Mouse (Mus musculus): ENCODE data around the gene Olfr1328.
"Not testable (repeated sequence)": the region's sequence is repeated elsewhere in the genome, so short reads cannot be mapped to it uniquely, and the experiment has no call there.

The Olfr1328 gene

DNA sequence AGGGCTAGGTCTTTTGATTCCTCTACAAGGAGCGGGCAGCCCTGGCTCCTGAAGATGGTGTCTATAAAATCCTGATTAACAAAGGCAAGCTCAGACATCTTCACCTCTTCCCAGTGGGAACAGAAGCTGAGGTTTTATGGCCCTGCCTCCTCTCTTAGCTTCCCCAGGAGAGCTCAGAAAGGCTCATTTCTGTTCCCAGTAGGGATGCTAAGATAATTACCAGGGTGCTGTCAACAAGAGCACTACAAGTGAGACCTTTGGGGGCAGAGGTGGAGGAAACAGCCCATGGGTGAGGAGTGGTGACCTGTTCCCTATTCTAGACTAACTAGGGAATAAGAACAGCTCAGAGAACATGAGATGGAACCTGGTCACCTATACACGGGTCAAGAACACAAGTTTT is at the start of gene Olfr1328:
Olfr1328 (minus strand) TSS at position 101 of the 400 bp plus-strand sequence.
- no peak for DNase-seq (ENCODE audit: low read depth, low spot score)

DNA sequence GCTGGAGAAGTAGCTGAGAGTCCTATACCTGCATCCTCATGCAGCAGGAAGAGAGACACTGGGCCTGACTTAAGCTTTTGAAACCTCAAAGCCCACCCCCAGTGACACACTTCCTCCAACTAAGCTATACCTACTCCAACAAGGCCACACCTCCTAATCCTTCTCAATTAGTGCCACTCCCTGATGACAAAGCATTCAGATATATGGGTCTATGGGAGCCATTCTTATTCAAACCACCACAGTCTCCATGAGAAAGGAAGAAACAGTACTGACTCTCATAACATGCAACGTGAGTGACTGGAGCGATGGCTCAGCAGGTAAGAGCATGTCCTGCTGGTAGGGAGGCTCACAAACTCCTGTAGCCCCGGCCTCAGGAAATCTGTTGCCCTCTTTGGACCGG is 46.9 kb upstream of the Olfr1328 start:
- no peak for DNase-seq (ENCODE audit: low read depth, low spot score)

DNA sequence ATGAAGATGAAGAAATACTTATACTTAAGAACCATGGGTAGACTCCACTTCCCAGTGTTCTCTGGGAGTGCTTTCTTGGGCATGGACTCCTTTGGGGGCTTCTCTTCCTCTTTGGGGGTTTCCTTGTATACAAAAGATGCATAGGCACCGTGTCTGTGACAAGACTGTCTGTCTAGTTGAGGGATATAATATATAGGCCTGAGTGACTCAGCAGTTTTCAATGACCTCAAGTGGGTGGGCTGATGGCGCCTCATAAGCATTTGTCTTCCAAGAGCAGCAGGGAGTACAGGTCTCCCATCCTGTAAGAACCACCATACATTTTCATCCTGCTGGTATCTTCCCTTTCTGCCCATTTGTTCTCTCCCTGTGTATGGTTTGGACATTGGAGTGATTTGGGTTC is 34.9 kb upstream of the Olfr1328 start:
- no peak for DNase-seq (ENCODE audit: low read depth, low spot score)

DNA sequence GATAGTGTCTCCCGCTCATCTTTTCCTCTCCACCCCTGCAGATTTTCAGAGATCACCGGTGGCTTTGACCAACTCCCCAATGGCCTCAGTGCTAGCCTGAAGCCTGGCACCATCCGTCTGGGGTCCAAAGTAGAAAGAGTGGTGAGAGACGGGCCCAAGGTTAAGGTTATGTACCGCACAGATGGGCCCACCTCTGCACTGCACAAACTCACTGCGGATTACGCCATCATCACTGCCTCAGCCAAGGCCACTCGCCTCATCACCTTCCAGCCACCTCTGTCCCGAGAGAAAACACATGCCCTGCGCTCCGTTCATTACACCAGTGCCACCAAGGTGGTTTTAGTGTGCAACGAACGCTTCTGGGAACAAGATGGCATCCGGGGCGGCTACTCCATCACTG is 29.3 kb upstream of the Olfr1328 start:
- no peak for DNase-seq (ENCODE audit: low read depth, low spot score)

DNA sequence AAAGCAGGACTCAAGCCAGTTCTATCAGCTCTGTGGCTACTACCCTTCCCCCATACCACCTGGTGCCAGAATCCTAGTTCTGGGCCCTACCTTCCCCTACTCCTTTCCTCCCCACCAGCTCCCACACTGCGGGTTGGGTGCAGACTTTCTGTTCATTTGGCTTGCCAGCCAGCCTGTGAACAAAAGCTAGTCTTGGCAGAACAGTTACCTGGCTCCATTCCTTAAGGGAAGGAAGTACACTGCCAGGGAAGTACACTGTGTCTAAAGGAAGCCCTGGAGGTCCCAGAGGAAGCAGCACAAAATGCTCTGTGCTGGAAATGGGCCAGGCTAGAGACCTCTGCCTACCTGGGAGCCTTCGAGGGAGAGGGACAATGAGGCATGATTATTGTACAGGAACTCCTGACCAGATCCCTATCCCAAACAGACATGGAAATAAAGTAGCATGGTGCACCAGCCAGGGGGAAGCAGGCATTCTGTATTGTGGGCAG is 22.8 kb upstream of the Olfr1328 start, which contains the start of gene Lao1:
Lao1 (plus strand) TSS at position 438 of the 488 bp plus-strand sequence.
- peak; percentile 51 for DNase-seq (ENCODE audit: low read depth, low spot score)

DNA sequence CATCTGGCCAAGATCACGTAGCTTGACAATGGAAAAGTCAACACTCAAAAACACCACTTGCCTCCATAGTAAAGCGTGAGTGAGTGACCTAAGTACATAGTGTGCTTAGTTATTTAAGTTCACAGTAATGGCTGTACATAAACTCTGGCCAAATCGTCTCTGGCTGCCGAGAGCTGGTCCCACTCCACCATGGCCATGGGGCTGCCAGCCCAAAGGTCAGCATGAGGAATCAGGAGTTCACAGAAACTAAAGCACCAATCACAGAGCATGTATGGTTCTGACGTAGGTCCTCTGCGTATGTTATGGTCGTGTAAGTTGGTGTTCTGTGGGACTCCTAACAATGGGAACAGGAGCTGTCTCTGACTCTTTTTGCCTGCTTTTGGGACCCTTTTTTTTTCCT is 20.4 kb upstream of the Olfr1328 start:
- no peak for DNase-seq (ENCODE audit: low read depth, low spot score)

DNA sequence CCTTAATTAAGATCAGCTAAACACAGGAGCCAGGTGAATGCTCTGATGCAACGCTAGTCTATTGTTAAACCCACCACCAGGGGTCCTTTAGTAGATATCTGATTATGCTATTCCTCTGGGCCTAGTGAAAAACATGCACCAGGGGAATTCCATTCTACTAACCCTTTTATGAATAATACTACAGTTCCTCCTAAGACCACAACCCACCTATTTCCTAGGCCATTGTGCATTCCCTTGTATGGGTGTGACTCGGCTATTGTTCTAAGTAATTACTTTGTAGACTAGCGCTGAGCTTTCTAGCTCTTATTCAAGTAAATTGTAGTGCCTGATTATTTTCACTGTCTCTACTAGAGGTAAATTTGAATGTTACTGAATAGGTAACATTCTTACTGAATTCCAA is 7.1 kb downstream of the Olfr1328 start:
- not testable (repeated sequence) for DNase-seq (ENCODE audit: low read depth, low spot score)

DNA sequence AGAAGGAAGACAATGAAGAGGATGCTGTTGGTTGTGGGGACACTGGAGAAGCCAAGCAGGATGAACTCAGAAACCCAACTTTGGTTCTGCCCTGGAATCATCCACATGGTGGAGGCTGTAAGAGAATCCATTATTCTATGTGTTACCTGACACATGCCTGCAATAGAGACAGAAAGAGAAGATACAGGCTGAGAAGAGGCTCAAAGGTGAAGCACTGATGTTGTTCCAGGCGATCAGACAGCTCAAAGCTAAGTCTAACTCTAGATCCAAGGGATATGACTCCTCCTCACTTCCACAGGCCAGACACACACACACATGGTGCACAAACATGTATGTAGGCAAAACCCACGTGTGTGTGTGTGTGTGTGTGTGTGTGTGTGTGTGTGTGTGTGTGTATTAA is 21.0 kb downstream of the Olfr1328 start, which contains the start of gene Olfr1329:
Olfr1329 (minus strand) TSS at position 101 of the 400 bp plus-strand sequence.
- DNase-seq (ENCODE audit: low read depth, low spot score) = not testable (repeated sequence)

DNA sequence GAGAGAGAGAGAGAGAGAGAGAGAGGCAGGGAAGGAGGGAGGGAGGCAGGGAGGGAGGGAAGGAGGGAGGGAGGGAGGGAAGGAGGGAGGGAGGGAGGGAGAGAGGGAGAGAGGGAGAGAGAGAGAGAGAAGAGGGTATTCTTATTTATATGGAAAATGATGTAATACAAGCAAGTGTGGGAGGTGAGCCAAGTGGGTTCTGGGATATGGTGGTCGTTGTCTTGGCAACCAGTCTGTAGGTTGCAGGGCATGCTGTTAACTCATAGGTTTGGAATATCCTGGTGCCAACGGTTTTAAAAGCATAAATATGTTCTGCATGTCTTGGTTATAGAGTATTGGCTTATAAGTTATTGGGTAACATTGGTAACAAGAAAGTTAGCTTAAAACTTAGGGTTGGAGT is 36.4 kb downstream of the Olfr1328 start:
- peak; percentile 19 for DNase-seq (ENCODE audit: low read depth, low spot score)

DNA sequence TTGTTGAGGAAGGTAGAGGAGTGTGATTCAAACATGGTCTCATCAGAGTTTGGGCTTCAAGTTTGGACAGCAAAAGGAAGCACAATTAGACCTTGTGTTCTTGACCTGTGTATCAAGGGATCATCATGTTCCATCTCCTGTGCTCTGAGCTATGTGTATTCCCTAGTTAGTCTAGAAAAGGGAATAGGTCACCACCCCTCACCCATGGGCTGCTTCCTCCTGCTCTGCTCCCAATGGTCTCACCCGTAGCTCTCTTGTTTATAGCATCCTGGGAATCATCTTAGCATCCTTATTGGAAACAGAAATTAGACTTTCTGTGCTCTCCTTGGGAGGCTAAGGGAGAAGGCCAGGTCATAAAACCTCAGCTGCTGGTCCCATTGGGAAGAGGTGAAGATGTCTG is 50.1 kb downstream of the Olfr1328 start, which contains the start of gene Olfr1330:
Olfr1330 (plus strand) TSS at position 301 of the 400 bp plus-strand sequence.
- no peak for DNase-seq (ENCODE audit: low read depth, low spot score)
